Mouse (Mus musculus): ENCODE results near the gene Ptchd4. TPM values are rescaled to one million over a fixed set of nuclear protein-coding genes. Genes with fewer than 3 reads are reported as not detected.

The Ptchd4 gene
- polyA plus RNA-seq, 2 experiments, result not detected

GRCm38 (mm10) chr17:42291793-42292192 is 24.0 kb upstream of the Ptchd4 start:
- H3K9ac ChIP-seq (replicated peaks), result no peak overlapping the region
- TF ChIP-seq CTCF (IDR thresholded peaks at IDR 0.05; ENCODE audit: low read depth), result no peak
- no peak for TF ChIP-seq EP300 (IDR thresholded peaks at IDR 0.05; ENCODE audit: low read depth)
- no peak overlapping the region for H3K27ac ChIP-seq
- H3K9me3 ChIP-seq (ENCODE audit: control insufficient read depth, low read length), result no peaks in the 10 kb centered on the region
- ATAC-seq (ENCODE audit: insufficient read depth), result no peak
- WGBS (ENCODE audit: insufficient replicate concordance), result 32% methylated on average over 5 of the region's 5 CpGs
- H3K4me2 ChIP-seq (ENCODE audit: low read depth), result no peak overlapping the region
- no peaks in the 10 kb centered on the region for H3K36me3 ChIP-seq (replicated peaks; ENCODE audit: control insufficient read depth, insufficient read depth, low read depth)
- no peak overlapping the region for H3K4me3 ChIP-seq (ENCODE audit: insufficient read depth in 1 of 2, low read depth in 2 of 2, low read length in 2 of 2)
- no peak for DNase-seq (ENCODE audit: low read depth in 3 of 3, low spot score in 3 of 3)
- no peaks in the 10 kb centered on the region for H3K27me3 ChIP-seq (ENCODE audit: control insufficient read depth, insufficient read depth, low read length)
- H3K4me1 ChIP-seq (replicated peaks; ENCODE audit: control insufficient read depth in 2 of 2, insufficient read depth in 2 of 2, low read length in 1 of 2), result no peaks in the 10 kb centered on the region

GRCm38 (mm10) chr17:42297986-42298385 is 17.8 kb upstream of the Ptchd4 start:
- H3K4me1 ChIP-seq (replicated peaks; ENCODE audit: control insufficient read depth in 2 of 2, insufficient read depth in 2 of 2, low read length in 1 of 2), result no peaks in the 10 kb centered on the region
- H3K4me3 ChIP-seq (ENCODE audit: insufficient read depth in 1 of 2, low read depth in 2 of 2, low read length in 2 of 2), result no peak overlapping the region
- H3K36me3 ChIP-seq (replicated peaks; ENCODE audit: control insufficient read depth, insufficient read depth, low read depth), result no peaks in the 10 kb centered on the region
- H3K4me2 ChIP-seq (ENCODE audit: low read depth), result no peak overlapping the region
- no peak overlapping the region for H3K9ac ChIP-seq (replicated peaks)
- no peak for TF ChIP-seq EP300 (IDR thresholded peaks at IDR 0.05; ENCODE audit: low read depth)
- TF ChIP-seq CTCF (IDR thresholded peaks at IDR 0.05; ENCODE audit: low read depth), result no peak
- DNase-seq (ENCODE audit: low read depth in 3 of 3, low spot score in 3 of 3) (no peak), ATAC-seq (ENCODE audit: insufficient read depth) (no peak)
- WGBS (ENCODE audit: insufficient replicate concordance), result 48% methylated on average over 4 of the region's 4 CpGs
- no peak overlapping the region for H3K27ac ChIP-seq
- H3K9me3 ChIP-seq (ENCODE audit: control insufficient read depth, low read length), result no peaks in the 10 kb centered on the region
- H3K27me3 ChIP-seq (ENCODE audit: control insufficient read depth, insufficient read depth, low read length), result no peaks in the 10 kb centered on the region

DNA sequence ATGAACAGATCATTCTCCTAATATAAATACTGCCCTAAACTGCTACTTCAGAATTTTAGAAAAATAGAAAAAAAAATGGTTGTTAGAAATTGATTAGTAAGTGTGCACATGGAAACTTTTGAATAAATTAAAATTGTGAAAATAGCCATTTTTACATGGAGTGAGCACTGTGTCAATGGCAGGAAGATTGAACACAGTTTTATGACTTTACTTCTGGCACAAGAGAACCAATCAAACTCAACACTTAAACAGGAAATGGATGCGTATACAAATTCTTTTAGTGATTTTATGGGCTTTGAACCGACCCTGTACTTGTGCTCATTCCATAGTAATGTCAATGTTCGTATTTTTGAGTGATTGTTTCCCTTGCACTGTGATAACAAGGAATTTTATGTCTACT is 16.1 kb upstream of the Ptchd4 start:
- no peak overlapping the region for H3K4me3 ChIP-seq (ENCODE audit: insufficient read depth in 1 of 2, low read depth in 2 of 2, low read length in 2 of 2)
- no peaks in the 10 kb centered on the region for H3K27me3 ChIP-seq (ENCODE audit: control insufficient read depth, insufficient read depth, low read length)
- WGBS (ENCODE audit: insufficient replicate concordance), result 34% methylated on average over 3 of the region's 3 CpGs
- H3K27ac ChIP-seq, result no peak overlapping the region
- ATAC-seq (ENCODE audit: insufficient read depth) (no peak), DNase-seq (ENCODE audit: low read depth in 3 of 3, low spot score in 3 of 3) (no peak)
- H3K36me3 ChIP-seq (replicated peaks; ENCODE audit: control insufficient read depth, insufficient read depth, low read depth), result no peaks in the 10 kb centered on the region
- H3K4me1 ChIP-seq (replicated peaks; ENCODE audit: control insufficient read depth in 2 of 2, insufficient read depth in 2 of 2, low read length in 1 of 2), result no peaks in the 10 kb centered on the region
- no peak for TF ChIP-seq EP300 (IDR thresholded peaks at IDR 0.05; ENCODE audit: low read depth)
- no peak for TF ChIP-seq CTCF (IDR thresholded peaks at IDR 0.05; ENCODE audit: low read depth)
- no peak overlapping the region for H3K9ac ChIP-seq (replicated peaks)
- H3K4me2 ChIP-seq (ENCODE audit: low read depth), result no peak overlapping the region
- no peaks in the 10 kb centered on the region for H3K9me3 ChIP-seq (ENCODE audit: control insufficient read depth, low read length)

DNA sequence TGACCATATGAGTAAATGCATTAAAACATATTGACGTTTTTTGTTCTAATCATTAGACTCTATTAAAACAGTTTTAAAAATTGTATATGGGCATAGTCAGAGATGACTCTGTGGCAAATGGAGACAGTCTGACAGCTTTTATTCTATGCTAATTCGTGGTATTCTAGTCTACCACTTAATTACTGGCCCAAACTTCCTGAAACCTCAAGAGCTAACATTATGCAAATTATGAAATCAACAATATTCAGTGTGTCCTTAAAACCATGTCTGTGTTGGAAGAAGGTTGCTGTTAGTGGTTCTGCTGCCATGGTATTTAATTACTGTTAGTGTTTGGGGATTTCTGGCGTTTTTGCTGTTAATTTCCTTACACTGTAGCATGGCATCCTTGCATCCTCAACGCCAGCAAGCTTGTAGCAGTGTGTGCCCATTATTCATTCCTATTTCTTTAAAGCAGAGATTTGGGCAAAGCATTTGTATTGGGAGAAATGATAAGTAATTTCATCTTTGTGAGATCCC is 12.6 kb upstream of the Ptchd4 start:
- WGBS (ENCODE audit: insufficient replicate concordance), result 38% methylated on average over 4 of the region's 4 CpGs
- no peak for ATAC-seq (ENCODE audit: insufficient read depth)

GRCm38 (mm10) chr17:42304262-42304661 is 11.5 kb upstream of the Ptchd4 start:
- no peak for ATAC-seq (ENCODE audit: insufficient read depth)

More for the DNA sequence above, 12.6 kb upstream of the Ptchd4 start:
- Histone ChIP-seq H3K27ac (no peak overlapping the region), H3K4me3 (ENCODE audit: insufficient read depth in 1 of 2, low read depth in 2 of 2, low read length in 2 of 2) (no peak overlapping the region), H3K36me3 (replicated peaks; ENCODE audit: control insufficient read depth, insufficient read depth, low read depth) (no peaks in the 10 kb centered on the region), H3K27me3 (ENCODE audit: control insufficient read depth, insufficient read depth, low read length) (no peaks in the 10 kb centered on the region), H3K4me2 (ENCODE audit: low read depth) (no peak overlapping the region), H3K9me3 (ENCODE audit: control insufficient read depth, low read length) (no peaks in the 10 kb centered on the region), H3K4me1 (replicated peaks; ENCODE audit: control insufficient read depth in 2 of 2, insufficient read depth in 2 of 2, low read length in 1 of 2) (no peaks in the 10 kb centered on the region), H3K9ac (replicated peaks) (no peak overlapping the region)
- TF ChIP-seq EP300 (IDR thresholded peaks at IDR 0.05; ENCODE audit: low read depth) (no peak), CTCF (IDR thresholded peaks at IDR 0.05; ENCODE audit: low read depth) (no peak)
- no peak for DNase-seq (ENCODE audit: low read depth in 3 of 3, low spot score in 3 of 3)

More at GRCm38 (mm10) chr17:42304262-42304661, 11.5 kb upstream of the Ptchd4 start:
- H3K4me1 ChIP-seq (replicated peaks; ENCODE audit: control insufficient read depth in 2 of 2, insufficient read depth in 2 of 2, low read length in 1 of 2), result no peaks in the 10 kb centered on the region
- H3K9me3 ChIP-seq (ENCODE audit: control insufficient read depth, low read length), result no peaks in the 10 kb centered on the region
- H3K27ac ChIP-seq, result no peak overlapping the region
- H3K4me3 ChIP-seq (ENCODE audit: insufficient read depth in 1 of 2, low read depth in 2 of 2, low read length in 2 of 2), result no peak overlapping the region
- no peaks in the 10 kb centered on the region for H3K27me3 ChIP-seq (ENCODE audit: control insufficient read depth, insufficient read depth, low read length)
- no peak overlapping the region for H3K4me2 ChIP-seq (ENCODE audit: low read depth)
- H3K9ac ChIP-seq (replicated peaks), result no peak overlapping the region
- no peak for DNase-seq (ENCODE audit: low read depth in 3 of 3, low spot score in 3 of 3)
- TF ChIP-seq EP300 (IDR thresholded peaks at IDR 0.05; ENCODE audit: low read depth), result no peak
- TF ChIP-seq CTCF (IDR thresholded peaks at IDR 0.05; ENCODE audit: low read depth), result no peak
- no peaks in the 10 kb centered on the region for H3K36me3 ChIP-seq (replicated peaks; ENCODE audit: control insufficient read depth, insufficient read depth, low read depth)
- 46% methylated on average over 4 of the region's 4 CpGs for WGBS (ENCODE audit: insufficient replicate concordance)
